Mouse (Mus musculus) kidney, embryonic 14.5 days (tissue): ENCODE measurements around the gene Bckdhb. TPM values are rescaled to one million over a fixed set of nuclear protein-coding genes. Genes with fewer than 3 reads are reported as not detected.

ENCODE experiments used
- ATAC-seq: fragments of 200-750 bp; cut with Nextera tagmentation; 2 replicates; pipeline ENCODE4 v1.8.0; 2017; ENCODE audit warnings: moderate number of reproducible peaks, mild to moderate bottlenecking, moderate TSS enrichment, moderate library complexity; ENCODE audit not compliant: low FRiP score, low TSS enrichment
- H3K27ac ChIP-seq: fragments of 300-500 bp; sonication (generic); 2 replicates; pipeline ENCODE4 v1.5.1; 2014; ENCODE audit warnings: low read depth, mild to moderate bottlenecking, low read length, moderate library complexity, mixed read lengths
- H3K27me3 ChIP-seq: fragments of 300-500 bp; sonication (generic); 2 replicates; pipeline ENCODE4 v1.6.1; 2014; ENCODE audit warnings: mild to moderate bottlenecking, low read length; ENCODE audit not compliant: control insufficient read depth, insufficient read depth
- H3K36me3 ChIP-seq: fragments of 300-500 bp; sonication (generic); 2 replicates; pipeline ENCODE4 v1.6.1; 2014; ENCODE audit warnings: low read length, mixed read lengths; ENCODE audit not compliant: control insufficient read depth, insufficient read depth
- H3K4me1 ChIP-seq: fragments of 300-500 bp; sonication (generic); 2 replicates; pipeline ENCODE4 v1.6.1; 2014; ENCODE audit warnings: low read length, mixed read lengths; ENCODE audit not compliant: control insufficient read depth, insufficient read depth
- H3K4me2 ChIP-seq: fragments of 300-500 bp; sonication (generic); replicated peaks from 2 replicates; pipeline ENCODE4 v1.6.1; 2014; ENCODE audit warnings: low read depth, mild to moderate bottlenecking, low read length
- H3K4me3 ChIP-seq: fragments of 300-500 bp; sonication (generic); 2 replicates; pipeline ENCODE4 v1.5.1; 2014; ENCODE audit warnings: mild to moderate bottlenecking, low read length
- H3K9ac ChIP-seq: fragments of 300-500 bp; sonication (generic); 2 replicates; pipeline ENCODE4 v1.6.1; 2014; ENCODE audit warnings: low read depth, mild to moderate bottlenecking, low read length, moderate library complexity
- H3K9me3 ChIP-seq: fragments of 300-500 bp; sonication (generic); 2 replicates; pipeline ENCODE4 v1.6.1; 2016; ENCODE audit warnings: low read length; ENCODE audit not compliant: control insufficient read depth
- WGBS: fragments of 180-500 bp; shearing (Covaris S2); extraction: QIAGEN DNeasy Blood & Tissue Kit; methylation state at CpG from one replicate; pipeline ENCODE4 v1.1.7; 2014; 5-methylcytosine and 5-hydroxymethylcytosine counted together
- polyA plus RNA-seq: library from polyadenylated mRNA; unstranded; fragments of >200 nt; fragmentation: Nextera tagmentation; extraction: Ambion mirVana; gene quantifications from 2 replicates; pipeline ENCODE4 v1.2.1, GENCODE M21; 2014

Bckdhb gene
- polyA plus RNA-seq, 1 experiment from 2014 or later, result 55.9 TPM

- no peaks in the 10 kb centered on the region for H3K4me1 ChIP-seq
- H3K4me3 ChIP-seq, result no peak overlapping the region
- H3K36me3 ChIP-seq, result peaks cover 3% of the 10 kb centered on the region; the same call in 1 of the 2 replicates
- 81% methylated on average over 4 of the region's 4 CpGs for WGBS
- H3K27me3 ChIP-seq, result no peaks in the 10 kb centered on the region
- H3K9me3 ChIP-seq, result no peaks in the 10 kb centered on the region
- no peak overlapping the region for H3K27ac ChIP-seq
- H3K4me2 ChIP-seq, result no peak overlapping the region
- no peak overlapping the region for H3K9ac ChIP-seq
- no peak for ATAC-seq
Measured at GRCm38 (mm10) chr9:83951336-83951735, 26.4 kb downstream of the Bckdhb start.

DNA sequence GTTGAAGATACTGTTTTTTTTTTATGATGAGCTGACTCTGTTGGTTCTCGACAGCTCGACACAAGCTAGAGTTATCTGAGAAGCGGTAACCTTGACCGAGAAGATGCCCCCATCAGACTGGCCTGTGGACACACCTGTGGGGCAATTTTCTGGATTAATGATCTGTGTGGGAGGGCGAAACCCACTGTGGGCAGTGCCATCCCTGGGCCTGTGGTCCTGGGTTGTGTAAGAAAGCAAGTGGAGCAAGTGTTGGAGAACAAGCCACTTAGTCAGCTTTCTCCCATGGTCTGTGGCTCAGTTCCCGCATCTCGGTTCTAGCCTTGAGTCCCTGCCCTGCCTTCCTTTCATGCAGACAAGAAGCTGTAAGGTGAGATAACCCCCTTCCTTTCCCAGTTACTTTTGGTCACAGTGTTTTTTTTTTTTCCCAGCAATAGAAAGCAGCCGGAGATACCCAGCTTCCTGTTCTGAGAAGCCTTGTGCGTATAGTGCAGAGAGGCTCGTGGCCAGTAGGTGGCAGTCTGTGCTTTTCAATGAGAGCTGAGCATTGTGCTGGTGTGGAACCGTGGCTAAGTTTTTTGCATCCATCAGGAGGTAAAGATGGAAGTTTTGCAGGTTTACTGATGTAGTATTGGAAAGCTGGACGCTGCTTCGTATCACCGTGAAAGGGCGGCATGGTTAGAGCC is 31.8 kb downstream of the Bckdhb start:
- H3K4me1 ChIP-seq, result no peaks in the 10 kb centered on the region
- no peaks in the 10 kb centered on the region for H3K27me3 ChIP-seq
- WGBS, result 53% methylated on average over 15 of the region's 15 CpGs
- H3K9ac ChIP-seq, result no peak overlapping the region
- no peak overlapping the region for H3K4me2 ChIP-seq
- H3K36me3 ChIP-seq, result peaks cover 3% of the 10 kb centered on the region; the same call in 1 of the 2 replicates
- no peak overlapping the region for H3K4me3 ChIP-seq
- H3K9me3 ChIP-seq, result no peaks in the 10 kb centered on the region
- H3K27ac ChIP-seq, result no peak overlapping the region
- ATAC-seq, result peak; percentile 88; the same call in 1 of the 2 replicates

DNA sequence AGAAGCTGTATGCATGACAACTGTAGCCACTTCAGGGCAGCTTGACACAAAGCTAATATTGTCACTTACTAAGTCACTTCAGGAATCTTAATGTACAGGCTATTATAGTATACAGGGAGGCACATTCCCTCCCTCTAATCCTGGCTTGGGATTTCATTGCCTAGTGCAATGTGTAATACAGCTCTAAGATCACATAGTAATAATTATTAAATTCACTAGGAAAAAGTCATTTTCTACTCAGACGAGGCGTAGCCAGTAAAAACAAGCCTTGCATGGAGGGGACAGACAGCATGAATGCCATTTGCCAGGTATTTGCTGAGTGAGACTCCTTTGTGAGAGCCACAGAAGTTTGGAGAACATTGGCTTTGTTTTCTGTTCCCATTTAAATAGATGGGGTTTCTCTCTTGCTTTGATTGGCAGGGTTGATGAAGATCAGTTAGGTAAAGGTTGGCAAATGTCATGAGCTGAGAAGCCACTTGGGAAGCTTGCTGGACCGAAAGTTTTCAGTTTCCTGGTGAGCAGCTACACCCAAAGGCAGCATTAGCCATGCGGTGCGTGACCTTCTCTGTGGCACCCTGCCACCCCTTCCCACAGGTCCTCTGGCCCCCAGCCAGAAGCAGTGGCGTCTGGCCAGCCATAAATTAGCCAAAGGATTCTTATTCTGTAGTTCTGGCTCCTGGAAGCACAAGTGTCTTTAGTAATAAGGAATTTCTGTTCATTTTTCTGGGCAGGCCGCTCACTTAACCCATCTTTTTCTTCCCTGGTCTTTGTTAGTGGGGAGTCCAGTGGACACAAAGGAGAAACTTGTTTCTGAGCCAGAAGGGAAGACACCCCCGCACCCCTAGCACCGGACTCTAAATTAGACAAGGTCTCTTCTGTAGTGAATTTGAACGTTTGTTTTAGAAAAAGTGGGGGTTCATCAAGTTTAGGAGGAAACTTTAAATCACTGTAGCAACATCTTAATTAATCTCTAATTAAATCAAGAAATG is 37.4 kb downstream of the Bckdhb start:
- no peak for ATAC-seq
- no peaks in the 10 kb centered on the region for H3K36me3 ChIP-seq

GRCm38 (mm10) chr9:83963296-83963695 is 38.4 kb downstream of the Bckdhb start:
- Histone ChIP-seq H3K27me3 (no peaks in the 10 kb centered on the region), H3K9me3 (no peaks in the 10 kb centered on the region), H3K4me1 (peaks cover 8% of the 10 kb centered on the region; the same call in 1 of the 2 replicates), H3K9ac (no peak overlapping the region), H3K36me3 (no peaks in the 10 kb centered on the region), H3K4me3 (no peak overlapping the region), H3K4me2 (no peak overlapping the region), H3K27ac (no peak overlapping the region)
- 49% methylated on average over 10 of the region's 10 CpGs for WGBS
- ATAC-seq, result 0 out of 2 replicates have a peak, but pooled peaks have one; percentile 57

More for the DNA sequence above, 37.4 kb downstream of the Bckdhb start:
- Histone ChIP-seq H3K4me2 (no peak overlapping the region), H3K27me3 (no peaks in the 10 kb centered on the region), H3K4me1 (peaks cover 8% of the 10 kb centered on the region; the same call in 1 of the 2 replicates), H3K9ac (no peak overlapping the region), H3K27ac (no peak overlapping the region), H3K4me3 (no peak overlapping the region), H3K9me3 (no peaks in the 10 kb centered on the region)
- 56% methylated on average over 10 of the region's 10 CpGs for whole genome bisulfite sequencing

DNA sequence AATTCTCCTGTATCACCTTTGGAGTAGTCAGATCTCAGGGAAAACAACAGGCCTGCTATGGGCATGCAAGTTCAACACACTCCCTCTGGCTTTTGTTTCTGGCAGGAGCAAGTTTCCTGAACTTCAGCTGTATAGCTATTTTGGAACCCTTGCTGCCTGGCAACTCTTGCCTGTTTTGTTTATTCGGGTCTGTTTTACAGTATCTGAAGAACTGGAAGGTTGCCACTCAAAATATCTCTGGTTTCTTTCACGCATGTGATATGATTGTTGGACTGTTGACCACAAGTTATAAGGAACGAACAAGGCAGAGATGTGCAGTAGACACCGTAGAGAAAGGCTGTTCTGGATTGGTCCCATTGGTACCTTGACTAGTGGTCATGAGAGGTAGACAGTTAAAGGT is 39.4 kb downstream of the Bckdhb start:
- Histone ChIP-seq H3K4me1 (peaks cover 8% of the 10 kb centered on the region; the same call in 1 of the 2 replicates), H3K36me3 (no peaks in the 10 kb centered on the region), H3K27me3 (no peaks in the 10 kb centered on the region), H3K27ac (no peak overlapping the region), H3K4me3 (no peak overlapping the region), H3K9me3 (no peaks in the 10 kb centered on the region), H3K9ac (no peak overlapping the region), H3K4me2 (no peak overlapping the region)
- 94% methylated on average over 4 of the region's 4 CpGs for WGBS
- ATAC-seq, result no peak

DNA sequence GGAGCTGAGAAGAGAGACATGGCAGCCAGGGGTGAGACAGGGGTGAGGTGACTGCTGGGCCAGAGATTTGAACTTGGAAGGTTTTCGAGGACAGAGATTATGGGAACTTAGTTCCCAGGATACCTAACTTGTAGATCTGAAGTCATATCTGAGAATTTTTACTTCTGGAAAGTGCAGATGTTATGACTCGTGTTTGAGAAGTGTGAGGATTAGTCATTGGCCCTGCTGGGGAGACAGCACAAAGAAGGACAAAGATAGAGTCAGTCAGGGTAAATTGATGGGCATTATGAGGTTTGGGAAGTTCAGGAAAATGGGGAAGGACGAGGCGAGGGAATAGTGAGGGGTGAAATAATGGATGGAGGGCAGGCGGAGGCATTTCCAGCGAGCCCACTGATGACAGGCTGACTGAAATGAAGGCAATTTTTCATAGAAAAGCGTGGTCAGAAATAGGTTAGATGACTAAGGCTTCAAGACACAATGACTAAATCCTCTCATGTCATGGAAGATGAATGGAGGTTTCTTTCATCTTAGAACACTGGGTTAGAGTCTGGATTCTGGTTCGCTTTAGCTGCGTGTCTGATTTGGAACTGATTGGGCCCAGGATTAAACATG is 42.6 kb downstream of the Bckdhb start:
- Histone ChIP-seq H3K9ac (no peak overlapping the region), H3K4me2 (no peak overlapping the region), H3K4me3 (no peak overlapping the region), H3K36me3 (no peaks in the 10 kb centered on the region), H3K9me3 (no peaks in the 10 kb centered on the region), H3K27ac (no peak overlapping the region), H3K27me3 (no peaks in the 10 kb centered on the region), H3K4me1 (peaks cover 4% of the 10 kb centered on the region; the same call in 1 of the 2 replicates)
- no peak for ATAC-seq
- 89% methylated on average over 9 of the region's 9 CpGs for WGBS

- Histone ChIP-seq H3K27me3 (no peaks in the 10 kb centered on the region), H3K9ac (no peak overlapping the region), H3K4me2 (no peak overlapping the region), H3K4me3 (no peak overlapping the region), H3K36me3 (no peaks in the 10 kb centered on the region), H3K4me1 (no peaks in the 10 kb centered on the region), H3K27ac (no peak overlapping the region), H3K9me3 (no peaks in the 10 kb centered on the region)
- no peak for ATAC-seq
- 77% methylated on average over 7 of the region's 7 CpGs for WGBS
Measured at GRCm38 (mm10) chr9:83969326-83969725, 44.4 kb downstream of the Bckdhb start.

GRCm38 (mm10) chr9:83973467-83973866 is 48.5 kb downstream of the Bckdhb start:
- Histone ChIP-seq H3K4me3 (no peak overlapping the region), H3K36me3 (no peaks in the 10 kb centered on the region), H3K4me1 (no peaks in the 10 kb centered on the region), H3K27me3 (no peaks in the 10 kb centered on the region), H3K4me2 (no peak overlapping the region), H3K9me3 (no peaks in the 10 kb centered on the region), H3K27ac (no peak overlapping the region), H3K9ac (no peak overlapping the region)
- WGBS, result 95% methylated on average over 2 of the region's 2 CpGs
- no peak for ATAC-seq
